Mouse (Mus musculus) neural tube, embryonic 11.5 days (tissue): ENCODE measurements around the gene Mdm2. TPM values are rescaled to one million over a fixed set of nuclear protein-coding genes. Genes with fewer than 3 reads are reported as not detected.

Experiments
- ATAC-seq: fragments of 200-750 bp; cut with Nextera tagmentation; 2 replicates; pipeline ENCODE4 v1.8.0; 2017; ENCODE audit warnings: moderate number of reproducible peaks, mild to moderate bottlenecking, moderate TSS enrichment, moderate library complexity; ENCODE audit not compliant: insufficient read depth, low FRiP score, low TSS enrichment
- DNase-seq: peaks from one replicate; pipeline ENCODE4 v3.0.0-alpha.2; 2015; ENCODE audit warnings: low spot score
- H3K27ac ChIP-seq: fragments of 300-500 bp; sonication (generic); 2 replicates; pipeline ENCODE4 v1.5.1; 2014; ENCODE audit warnings: low read depth, mild to moderate bottlenecking, low read length
- H3K27me3 ChIP-seq: fragments of 300-500 bp; sonication (generic); 2 replicates; pipeline ENCODE4 v1.6.1; 2014; ENCODE audit warnings: mild to moderate bottlenecking, low read length, mixed read lengths; ENCODE audit not compliant: control insufficient read depth, insufficient read depth
- H3K36me3 ChIP-seq: fragments of 300-500 bp; sonication (generic); 2 replicates; pipeline ENCODE4 v1.6.1; 2014; ENCODE audit warnings: mild to moderate bottlenecking, low read length, moderate library complexity, mixed read lengths; ENCODE audit not compliant: control insufficient read depth, insufficient read depth
- H3K4me1 ChIP-seq: fragments of 300-500 bp; sonication (generic); 2 replicates; pipeline ENCODE4 v1.6.1; 2014; ENCODE audit warnings: low read length, mixed read lengths; ENCODE audit not compliant: control insufficient read depth, insufficient read depth
- H3K4me2 ChIP-seq: fragments of 300-500 bp; sonication (generic); 2 replicates; pipeline ENCODE4 v1.6.1; 2014; ENCODE audit warnings: low read depth, mild to moderate bottlenecking, moderate library complexity
- H3K4me3 ChIP-seq: fragments of 300-500 bp; sonication (generic); 2 replicates; pipeline ENCODE4 v1.5.1; 2014; ENCODE audit warnings: low read depth, low read length
- H3K9ac ChIP-seq: fragments of 300-500 bp; sonication (generic); 2 replicates; pipeline ENCODE4 v1.6.1; 2014; ENCODE audit warnings: mild to moderate bottlenecking, low read length
- H3K9me3 ChIP-seq: fragments of 300-500 bp; sonication (generic); 2 replicates; pipeline ENCODE4 v1.6.1; 2016; ENCODE audit warnings: low read length; ENCODE audit not compliant: control insufficient read depth
- WGBS: fragments of 180-500 bp; shearing (Covaris S2); extraction: QIAGEN DNeasy Blood & Tissue Kit; methylation state at CpG from one replicate; pipeline ENCODE4 v1.1.7; 2014; 5-methylcytosine and 5-hydroxymethylcytosine counted together
- polyA plus RNA-seq: library from polyadenylated mRNA; unstranded; fragments of >200 nt; fragmentation: Nextera tagmentation; extraction: Ambion mirVana; gene quantifications from 2 replicates; pipeline ENCODE4 v1.2.1, GENCODE M21; 2014

Mdm2 gene
- polyA plus RNA-seq, 1 experiment from 2014 or later = 63.2 TPM

GRCm38 (mm10) chr10:117640595-117641078 is 69.9 kb downstream of the Mdm2 start:
- Histone ChIP-seq H3K9me3 (no peaks in the 10 kb centered on the region), H3K27ac (no peak overlapping the region), H3K36me3 (no peaks in the 10 kb centered on the region), H3K4me2 (no peak overlapping the region), H3K4me1 (no peaks in the 10 kb centered on the region), H3K27me3 (no peaks in the 10 kb centered on the region), H3K4me3 (no peak overlapping the region), H3K9ac (no peak overlapping the region)
- WGBS = 79% methylated on average over 7 of the region's 7 CpGs
- ATAC-seq (no peak), DNase-seq (no peak)

DNA sequence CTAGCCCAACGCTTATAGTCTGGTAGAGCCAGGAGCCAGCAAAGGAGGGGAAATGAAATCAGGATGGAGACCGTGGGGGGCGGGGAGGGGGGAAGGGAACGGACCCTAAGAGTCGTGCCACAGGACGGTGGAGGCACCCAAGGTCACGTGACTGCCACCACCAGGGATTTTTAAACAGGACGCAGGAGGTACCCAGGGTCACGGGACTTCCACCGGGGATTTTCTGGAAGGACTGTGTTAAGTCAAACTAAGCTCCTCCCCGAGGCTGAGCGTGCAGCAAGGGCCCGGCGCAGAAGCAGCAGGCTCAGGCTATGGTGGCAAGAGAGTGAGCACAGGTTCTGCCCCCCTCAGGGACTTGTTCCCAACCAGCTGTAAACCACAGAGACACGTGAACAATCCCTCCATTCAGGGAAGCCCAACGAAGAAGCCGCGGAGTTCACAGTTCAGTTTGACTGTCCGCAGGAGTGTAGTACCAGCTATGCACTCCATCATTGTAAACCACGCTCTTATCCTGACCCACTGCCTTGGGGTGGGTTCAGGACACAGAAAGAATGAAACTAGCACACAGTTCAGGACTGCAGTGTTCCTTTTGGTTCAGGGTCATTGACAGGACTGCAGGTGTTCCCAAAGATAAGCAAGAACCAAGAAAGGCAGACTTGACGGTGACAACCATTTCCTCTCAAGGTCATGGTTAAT is 70.5 kb downstream of the Mdm2 start:
- no peak overlapping the region for H3K4me3 ChIP-seq
- no peaks in the 10 kb centered on the region for H3K4me1 ChIP-seq
- ATAC-seq (no peak), DNase-seq (no peak)
- H3K4me2 ChIP-seq = no peak overlapping the region
- 60% methylated on average over 21 of the region's 21 CpGs for WGBS
- no peak overlapping the region for H3K27ac ChIP-seq
- H3K9me3 ChIP-seq = no peaks in the 10 kb centered on the region
- H3K9ac ChIP-seq = no peak overlapping the region
- no peaks in the 10 kb centered on the region for H3K36me3 ChIP-seq
- no peaks in the 10 kb centered on the region for H3K27me3 ChIP-seq

GRCm38 (mm10) chr10:117639221-117639599 is 71.3 kb downstream of the Mdm2 start:
- no peak for ATAC-seq
- H3K4me2 ChIP-seq = no peak overlapping the region
- DNase-seq = no peak
- no peak overlapping the region for H3K4me3 ChIP-seq
- H3K27me3 ChIP-seq = no peaks in the 10 kb centered on the region
- H3K27ac ChIP-seq = no peak overlapping the region
- no peak overlapping the region for H3K9ac ChIP-seq
- no peaks in the 10 kb centered on the region for H3K9me3 ChIP-seq
- H3K36me3 ChIP-seq = no peaks in the 10 kb centered on the region
- 95% methylated on average over 8 of the region's 8 CpGs for WGBS
- no peaks in the 10 kb centered on the region for H3K4me1 ChIP-seq

Other genes starting within 250 kb of the Mdm2 start
- 18.4 and 21.1 TPM in 2 replicates for gene Cpm, start 81.3 kb downstream of the Mdm2 start, polyA plus RNA-seq
- gene Slc35e3, start 35.6 kb upstream of the Mdm2 start, polyA plus RNA-seq = 20.3 and 21.2 TPM in 2 replicates
- 87.6 and 94.9 TPM in 2 replicates for gene Nup107, start 81.9 kb upstream of the Mdm2 start, polyA plus RNA-seq
- 175 and 183 TPM in 2 replicates for gene Rap1b, start 135.3 kb upstream of the Mdm2 start, polyA plus RNA-seq